Mouse (Mus musculus) embryonic facial prominence, embryonic 11.5 days (tissue): ENCODE data around the gene A630023A22Rik. TPM values are rescaled to one million over a fixed set of nuclear protein-coding genes. Genes with fewer than 3 reads are reported as not detected.
A peak's percentile ranks its signal among the peaks of the same experiment; 100 is the strongest.

Experiments
- ATAC-seq: fragments of 200-750 bp; cut with Nextera tagmentation; replicated peaks from 2 replicates; pipeline ENCODE4 v1.8.0; 2017; ENCODE audit warnings: low read depth; ENCODE audit not compliant: insufficient number of reproducible peaks, low FRiP score, low TSS enrichment
- DNase-seq: peaks from one replicate; pipeline ENCODE4 v3.0.0-alpha.2; 2015; ENCODE audit warnings: low spot score
- H3K27ac ChIP-seq: fragments of 300-500 bp; sonication (generic); replicated peaks from 2 replicates; pipeline ENCODE4 v1.5.1; 2014; ENCODE audit warnings: mild to moderate bottlenecking, low read depth, low read length, control low read depth
- H3K27me3 ChIP-seq: fragments of 300-500 bp; sonication (generic); 2 replicates; pipeline ENCODE4 v1.6.1; 2014; ENCODE audit warnings: mild to moderate bottlenecking, low read length, moderate library complexity, mixed read lengths; ENCODE audit not compliant: control insufficient read depth, insufficient read depth
- H3K36me3 ChIP-seq: fragments of 300-500 bp; sonication (generic); replicated peaks from 2 replicates; pipeline ENCODE4 v1.6.1; 2014; ENCODE audit warnings: low read depth, mild to moderate bottlenecking, low read length, moderate library complexity, mixed read lengths; ENCODE audit not compliant: control insufficient read depth, insufficient read depth
- H3K4me1 ChIP-seq: fragments of 300-500 bp; sonication (generic); 2 replicates; pipeline ENCODE4 v1.6.1; 2014; ENCODE audit warnings: low read length, mixed read lengths; ENCODE audit not compliant: control insufficient read depth, insufficient read depth
- H3K4me2 ChIP-seq: fragments of 300-500 bp; sonication (generic); 2 replicates; pipeline ENCODE4 v1.6.1; 2014; ENCODE audit warnings: low read depth, mild to moderate bottlenecking, control low read depth, low read length, moderate library complexity
- H3K4me3 ChIP-seq: fragments of 300-500 bp; sonication (generic); 2 replicates; pipeline ENCODE4 v1.5.1; 2014; ENCODE audit warnings: low read depth, low read length, control low read depth
- H3K9ac ChIP-seq: fragments of 300-500 bp; sonication (generic); replicated peaks from 2 replicates; pipeline ENCODE4 v1.6.1; 2014; ENCODE audit warnings: mild to moderate bottlenecking, control low read depth, low read length
- H3K9me3 ChIP-seq: fragments of 300-500 bp; sonication (generic); replicated peaks from 2 replicates; pipeline ENCODE4 v1.6.1; 2016; ENCODE audit warnings: mild to moderate bottlenecking, low read length, inconsistent platforms, mixed read lengths; ENCODE audit not compliant: control insufficient read depth
- WGBS: fragments of 180-500 bp; shearing (Covaris S2); extraction: QIAGEN DNeasy Blood & Tissue Kit; methylation state at CpG from one replicate; pipeline ENCODE4 v1.1.7; 2014; 5-methylcytosine and 5-hydroxymethylcytosine counted together
- polyA plus RNA-seq: library from polyadenylated mRNA; unstranded; fragments of >200 nt; fragmentation: Nextera tagmentation; extraction: Ambion mirVana; gene quantifications from 2 replicates; pipeline ENCODE4 v1.2.1, GENCODE M21; 2014

The A630023A22Rik gene
- polyA plus RNA-seq, 1 experiment from 2014 or later = not detected

- Histone ChIP-seq H3K4me2 (no peak overlapping the region), H3K9ac (no peak overlapping the region), H3K27ac (no peak overlapping the region), H3K4me3 (no peak overlapping the region), H3K4me1 (no peaks in the 10 kb centered on the region), H3K9me3 (no peaks in the 10 kb centered on the region), H3K27me3 (no peaks in the 10 kb centered on the region), H3K36me3 (no peaks in the 10 kb centered on the region)
- no peak for ATAC-seq
- no peak for DNase-seq
- WGBS = 92% methylated on average over 3 of the region's 3 CpGs
Observed at GRCm38 (mm10) chr14:34120923-34121351, 18.4 kb upstream of the A630023A22Rik start.

- 85% methylated on average over 12 of the region's 12 CpGs for WGBS
- Histone ChIP-seq H3K27ac (no peak overlapping the region), H3K9ac (no peak overlapping the region), H3K36me3 (no peaks in the 10 kb centered on the region), H3K9me3 (no peaks in the 10 kb centered on the region), H3K27me3 (no peaks in the 10 kb centered on the region), H3K4me2 (no peak overlapping the region), H3K4me1 (no peaks in the 10 kb centered on the region), H3K4me3 (no peak overlapping the region)
- ATAC-seq (no peak), DNase-seq (no peak)
Observed at GRCm38 (mm10) chr14:34120016-34120910, 17.7 kb upstream of the A630023A22Rik start.

- Histone ChIP-seq H3K4me1 (no peaks in the 10 kb centered on the region), H3K27ac (no peak overlapping the region), H3K4me2 (no peak overlapping the region), H3K27me3 (no peaks in the 10 kb centered on the region), H3K4me3 (no peak overlapping the region), H3K36me3 (no peaks in the 10 kb centered on the region), H3K9me3 (no peaks in the 10 kb centered on the region), H3K9ac (no peak overlapping the region)
- 79% methylated on average over 7 of the region's 7 CpGs for WGBS
- DNase-seq = no peak
- ATAC-seq = no peak
Observed at GRCm38 (mm10) chr14:34119046-34119723, 16.6 kb upstream of the A630023A22Rik start.

GRCm38 (mm10) chr14:34114311-34114710 is 11.8 kb upstream of the A630023A22Rik start:
- Histone ChIP-seq H3K27me3 (no peaks in the 10 kb centered on the region), H3K9ac (no peak overlapping the region), H3K4me1 (no peaks in the 10 kb centered on the region), H3K9me3 (no peaks in the 10 kb centered on the region), H3K4me3 (no peak overlapping the region), H3K27ac (no peak overlapping the region), H3K4me2 (no peak overlapping the region), H3K36me3 (no peaks in the 10 kb centered on the region)
- DNase-seq (no peak), ATAC-seq (no peak)
- WGBS = 85% methylated on average over 4 of the region's 4 CpGs

- H3K4me2 ChIP-seq = no peak overlapping the region
- no peak for DNase-seq
- no peaks in the 10 kb centered on the region for H3K9me3 ChIP-seq
- 73% methylated on average over 4 of the region's 4 CpGs for WGBS
- no peaks in the 10 kb centered on the region for H3K27me3 ChIP-seq
- ATAC-seq = no peak
- H3K4me1 ChIP-seq = no peaks in the 10 kb centered on the region
- no peak overlapping the region for H3K27ac ChIP-seq
- no peak overlapping the region for H3K4me3 ChIP-seq
- H3K9ac ChIP-seq = no peak overlapping the region
- H3K36me3 ChIP-seq = no peaks in the 10 kb centered on the region
Observed at GRCm38 (mm10) chr14:34107594-34107993, 5.0 kb upstream of the A630023A22Rik start.

- Histone ChIP-seq H3K27me3 (no peaks in the 10 kb centered on the region), H3K4me1 (no peaks in the 10 kb centered on the region), H3K4me3 (no peak overlapping the region), H3K9ac (no peak overlapping the region), H3K27ac (no peak overlapping the region), H3K36me3 (no peaks in the 10 kb centered on the region), H3K4me2 (no peak overlapping the region), H3K9me3 (no peaks in the 10 kb centered on the region)
- DNase-seq = peak; percentile 31
- peak; percentile 73; the same call in 1 of the 2 replicates for ATAC-seq
- WGBS = 60% methylated on average over 11 of the region's 12 CpGs
Observed at GRCm38 (mm10) chr14:34106389-34107062, 4.0 kb upstream of the A630023A22Rik start.

GRCm38 (mm10) chr14:34104892-34105291 is 2.3 kb upstream of the A630023A22Rik start:
- WGBS = 23% methylated on average over 8 of the region's 8 CpGs
- no peaks in the 10 kb centered on the region for H3K9me3 ChIP-seq

More at GRCm38 (mm10) chr14:34104892-34105291, 2.3 kb upstream of the A630023A22Rik start:
- H3K27ac ChIP-seq = no peak overlapping the region
- ATAC-seq (peak; percentile 60; the same call in 1 of the 2 replicates), DNase-seq (peak; percentile 74)
- no peaks in the 10 kb centered on the region for H3K27me3 ChIP-seq
- no peak overlapping the region for H3K4me3 ChIP-seq
- no peak overlapping the region for H3K9ac ChIP-seq
- no peaks in the 10 kb centered on the region for H3K4me1 ChIP-seq
- H3K4me2 ChIP-seq = no peak overlapping the region
- H3K36me3 ChIP-seq = no peaks in the 10 kb centered on the region
